ENCODE assay signal across 12 mouse cellular contexts in the genomic region with DNA sequence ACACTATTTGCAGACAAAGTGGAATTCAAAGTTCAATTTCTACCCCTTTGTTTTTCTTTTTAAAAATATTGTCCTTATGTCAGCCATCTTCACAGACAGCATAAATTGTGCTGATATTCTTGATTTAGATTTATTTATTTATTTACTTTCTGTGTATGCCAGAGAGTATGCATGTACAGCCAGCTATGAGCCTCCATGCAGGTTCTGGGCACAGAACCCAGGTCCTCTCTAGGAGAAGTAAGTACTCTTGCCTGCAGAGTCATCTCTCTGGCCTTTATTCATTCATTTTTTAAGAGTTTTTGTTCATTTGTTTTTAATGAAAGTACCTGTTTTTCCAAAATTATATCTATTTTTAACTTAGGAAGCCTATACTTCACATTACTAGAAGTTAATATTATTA.
DNase-seq lines count a peak whose midpoint lies in the region; ATAC-seq and TF ChIP-seq lines count a peak whose summit lies in the region.
"Had no signal": no experiment of that assay in that cellular context is flagged by ENCODE, and none has a peak within 500 bp of the region (broad histone marks: within the 10 kb centered on the region; RNA-seq: fewer than 3 reads in every experiment).

No protein-coding gene starts in this region.

- no peak overlapping the region for H3K9ac ChIP-seq in lung, embryonic 14.5 days
- H3K9ac ChIP-seq in lung, postnatal 0 days (replicated peaks; ENCODE audit: low read depth) = no peak overlapping the region
- peak overlapping the region; percentile 70 for H3K9ac ChIP-seq in hindbrain, embryonic 14.5 days
- H3K9ac ChIP-seq in neural tube, embryonic 14.5 days (replicated peaks; ENCODE audit: low read depth, low read length) = no peak overlapping the region
- H3K9ac ChIP-seq: intestine, embryonic 15.5 days had no signal

- no peaks in the 10 kb centered on the region for H3K9me3 ChIP-seq in lung, embryonic 14.5 days (ENCODE audit: low read depth, low read length)
- H3K9me3 ChIP-seq in lung, postnatal 0 days (ENCODE audit: low read length) = no peaks in the 10 kb centered on the region
- H3K9me3 ChIP-seq in hindbrain, embryonic 14.5 days (ENCODE audit: control insufficient read depth, low read length) = no peaks in the 10 kb centered on the region
- no peaks in the 10 kb centered on the region for H3K9me3 ChIP-seq in neural tube, embryonic 14.5 days (ENCODE audit: control insufficient read depth, low read length)
- H3K9me3 ChIP-seq: intestine, embryonic 15.5 days had no signal

- no peaks in the 10 kb centered on the region for H3K27me3 ChIP-seq in lung, embryonic 14.5 days (ENCODE audit: insufficient read depth, low read length)
- no peaks in the 10 kb centered on the region for H3K27me3 ChIP-seq in lung, postnatal 0 days (replicated peaks; ENCODE audit: insufficient read depth, low read length)
- H3K27me3 ChIP-seq in hindbrain, embryonic 14.5 days (ENCODE audit: control insufficient read depth, insufficient read depth, low read length) = no peaks in the 10 kb centered on the region
- H3K27me3 ChIP-seq in neural tube, embryonic 14.5 days (ENCODE audit: control insufficient read depth, insufficient read depth, low read length) = no peaks in the 10 kb centered on the region
- H3K27me3 ChIP-seq: intestine, embryonic 15.5 days had no signal

- no peak for TF ChIP-seq EP300 in lung, postnatal 0 days (IDR thresholded peaks at IDR 0.05)

- peak overlapping the region; percentile 37; the same call in 1 of the 2 replicates for H3K4me3 ChIP-seq in lung, embryonic 14.5 days (ENCODE audit: low read depth, low read length)
- H3K4me3 ChIP-seq in lung, postnatal 0 days (ENCODE audit: low read depth, low read length) = no peak overlapping the region
- H3K4me3 ChIP-seq in hindbrain, embryonic 14.5 days (replicated peaks; ENCODE audit: low read length) = peak overlapping the region; percentile 49
- peak overlapping the region; percentile 64 for H3K4me3 ChIP-seq in neural tube, embryonic 14.5 days (ENCODE audit: low read depth, low read length)
- H3K4me3 ChIP-seq: intestine, embryonic 15.5 days had no signal

- H3K36me3 ChIP-seq in lung, embryonic 14.5 days (ENCODE audit: insufficient read depth) = peaks cover 8% of the 10 kb centered on the region; the same call in 1 of the 2 replicates
- H3K36me3 ChIP-seq in lung, postnatal 0 days (ENCODE audit: insufficient read depth, low read length) = no peaks in the 10 kb centered on the region
- peaks cover 7% of the 10 kb centered on the region; the same call in 1 of the 2 replicates for H3K36me3 ChIP-seq in hindbrain, embryonic 14.5 days (replicated peaks; ENCODE audit: control insufficient read depth, insufficient read depth)
- H3K36me3 ChIP-seq in neural tube, embryonic 14.5 days (ENCODE audit: control insufficient read depth, insufficient read depth, low read length) = no peaks in the 10 kb centered on the region
- H3K36me3 ChIP-seq: intestine, embryonic 15.5 days had no signal

- H3K4me1 ChIP-seq in lung, embryonic 14.5 days (ENCODE audit: insufficient read depth) = 0 out of 2 replicates have a peak, but pooled peaks cover 3% of the 10 kb centered on the region
- peaks cover 3% of the 10 kb centered on the region; the same call in 1 of the 2 replicates for H3K4me1 ChIP-seq in lung, postnatal 0 days (ENCODE audit: insufficient read depth, low read depth, low read length)
- H3K4me1 ChIP-seq in hindbrain, embryonic 14.5 days (replicated peaks; ENCODE audit: control insufficient read depth, insufficient read depth, low read length) = peaks cover 59% of the 10 kb centered on the region
- peaks cover 32% of the 10 kb centered on the region for H3K4me1 ChIP-seq in neural tube, embryonic 14.5 days (ENCODE audit: control insufficient read depth, insufficient read depth, low read length)

- no peak for TF ChIP-seq CTCF in lung, embryonic 14.5 days (IDR thresholded peaks at IDR 0.05; ENCODE audit: low read depth)
- no peak for TF ChIP-seq CTCF in lung, postnatal 0 days (IDR thresholded peaks at IDR 0.05)

- no peak overlapping the region for H3K27ac ChIP-seq in lung, embryonic 14.5 days (ENCODE audit: low read depth)
- H3K27ac ChIP-seq in lung, postnatal 0 days (ENCODE audit: low read length) = no peak overlapping the region
- no peak overlapping the region for H3K27ac ChIP-seq in hindbrain, embryonic 14.5 days
- no peak overlapping the region for H3K27ac ChIP-seq in neural tube, embryonic 14.5 days (ENCODE audit: low read depth, low read length)
- H3K27ac ChIP-seq: intestine, embryonic 15.5 days; macrophage had no signal

- peak; percentile 34 for DNase-seq in cerebellum, adult 9-10 months
- DNase-seq in cerebellum, adult 9-11 months = no peak
- DNase-seq in lung, embryonic 14.5 days = no peak
- no peak for DNase-seq in lung, postnatal 0 days (ENCODE audit: low spot score)
- DNase-seq in hindbrain, embryonic 14.5 days (ENCODE audit: low spot score) = no peak
- DNase-seq in ovary, adult 18-20 months (ENCODE audit: low spot score) = no peak
- no peak for DNase-seq in spleen, postnatal 36 days (ENCODE audit: low spot score in 2 of 2)
- DNase-seq: adrenal gland, postnatal 14 days; gastrocnemius, postnatal 25 days had no signal

- H3K4me2 ChIP-seq in lung, embryonic 14.5 days = peak overlapping the region; percentile 73; the same call in 1 of the 2 replicates
- no peak overlapping the region for H3K4me2 ChIP-seq in lung, postnatal 0 days (replicated peaks; ENCODE audit: low read depth, low read length)
- peak overlapping the region; percentile 88 for H3K4me2 ChIP-seq in hindbrain, embryonic 14.5 days (replicated peaks)
- peak overlapping the region; percentile 56 for H3K4me2 ChIP-seq in neural tube, embryonic 14.5 days (ENCODE audit: low read depth, low read length)

- ATAC-seq in lung, embryonic 14.5 days (ENCODE audit: insufficient read depth) = no peak
- ATAC-seq in lung, postnatal 0 days = no peak
- no peak for ATAC-seq in hindbrain, embryonic 14.5 days (ENCODE audit: low FRiP score)
- ATAC-seq in neural tube, embryonic 14.5 days (ENCODE audit: low read depth) = no peak
- ATAC-seq: intestine, embryonic 15.5 days had no signal
